Mouse (Mus musculus) liver, postnatal 0 days (tissue): ENCODE measurements around the gene Traip. TPM values are rescaled to one million over a fixed set of nuclear protein-coding genes. Genes with fewer than 3 reads are reported as not detected.

ENCODE experiments used
- ATAC-seq: fragments of 200-750 bp; cut with Nextera tagmentation; 2 replicates; pipeline ENCODE4 v1.8.0; 2017; ENCODE audit warnings: mild to moderate bottlenecking, moderate library complexity
- DNase-seq: peaks from one replicate; pipeline ENCODE4 v3.0.0-alpha.2; 2016
- H3K27ac ChIP-seq: fragments of 300-500 bp; sonication (generic); 2 replicates; pipeline ENCODE4 v1.5.1; 2014; ENCODE audit warnings: antibody characterized with exemption, moderate library complexity, mild to moderate bottlenecking, low read depth
- H3K27me3 ChIP-seq: fragments of 300-500 bp; sonication (generic); 2 replicates; pipeline ENCODE4 v1.6.1; 2014; ENCODE audit warnings: low read length, control low read depth, mixed read lengths; ENCODE audit not compliant: insufficient read depth
- H3K36me3 ChIP-seq: fragments of 300-500 bp; sonication (generic); replicated peaks from 2 replicates; pipeline ENCODE4 v1.6.1; 2014; ENCODE audit warnings: mild to moderate bottlenecking, control low read depth, low read length, moderate library complexity, mixed read lengths; ENCODE audit not compliant: insufficient read depth
- H3K4me1 ChIP-seq: fragments of 300-500 bp; sonication (generic); 2 replicates; pipeline ENCODE4 v1.6.1; 2014; ENCODE audit warnings: antibody characterized with exemption, mild to moderate bottlenecking, control low read depth; ENCODE audit not compliant: insufficient read depth
- H3K4me2 ChIP-seq: fragments of 300-500 bp; sonication (generic); 2 replicates; pipeline ENCODE4 v1.6.1; 2014; ENCODE audit warnings: low read depth, mild to moderate bottlenecking, low read length, moderate library complexity, mixed read lengths
- H3K4me3 ChIP-seq: fragments of 300-500 bp; sonication (generic); 2 replicates; pipeline ENCODE4 v1.5.1; 2014; ENCODE audit warnings: low read depth, low read length
- H3K9ac ChIP-seq: fragments of 300-500 bp; sonication (generic); replicated peaks from 2 replicates; pipeline ENCODE4 v1.6.1; 2014; ENCODE audit warnings: mild to moderate bottlenecking, moderate library complexity
- H3K9me3 ChIP-seq: fragments of 300-500 bp; sonication (generic); 2 replicates; pipeline ENCODE4 v1.6.1; 2016; ENCODE audit warnings: mild to moderate bottlenecking, control low read depth, low read length, mixed read lengths
- CTCF ChIP-seq: sonication (generic); IDR thresholded peaks from 2 replicates; pipeline ENCODE4 v1.5.1; 2016; ENCODE audit warnings: antibody characterized with exemption, low read depth
- EP300 ChIP-seq: IDR thresholded peaks from 2 replicates; pipeline ENCODE4 v1.6.1; 2016; ENCODE audit warnings: antibody characterized with exemption, low read depth, mild to moderate bottlenecking
- WGBS: fragments of 180-500 bp; shearing (Covaris S2); extraction: QIAGEN DNeasy Blood & Tissue Kit; methylation state at CpG from one replicate; pipeline ENCODE4 v1.1.7; 2014; ENCODE audit not compliant: insufficient replicate concordance; 5-methylcytosine and 5-hydroxymethylcytosine counted together
- polyA plus RNA-seq: library from polyadenylated mRNA; unstranded; fragments of >200 nt; fragmentation: Nextera tagmentation; extraction: Ambion mirVana; gene quantifications from 2 replicates; pipeline ENCODE4 v1.2.1, GENCODE M21; 2015

Gene Traip
- polyA plus RNA-seq, 1 experiment from 2014 or later = 6.5 TPM

DNA sequence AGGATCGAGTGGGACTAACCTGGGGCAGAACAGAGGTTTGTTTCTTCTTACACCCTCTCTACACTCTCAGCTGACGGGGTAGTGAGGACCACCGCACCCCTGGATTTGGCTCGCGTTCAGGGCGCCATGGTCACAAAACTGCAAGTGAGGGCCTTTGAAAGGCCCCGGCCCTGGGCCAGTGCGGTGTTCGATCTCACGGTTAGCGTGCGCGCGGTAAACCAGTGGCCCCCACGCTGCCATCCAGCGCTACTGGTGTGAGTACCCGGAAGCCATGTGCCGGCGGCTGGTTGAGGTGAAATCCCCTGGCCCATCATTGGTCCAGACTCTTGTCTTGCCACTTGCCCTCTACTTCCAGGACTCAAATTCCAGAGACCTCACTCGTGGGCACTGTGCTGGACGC lies 45.6 kb downstream of the Traip start:
- H3K4me1 ChIP-seq = no peaks in the 10 kb centered on the region
- 89% methylated on average over 21 of the region's 21 CpGs for WGBS
- no peak overlapping the region for H3K9ac ChIP-seq
- H3K4me2 ChIP-seq = no peak overlapping the region
- H3K9me3 ChIP-seq = no peaks in the 10 kb centered on the region
- H3K36me3 ChIP-seq = no peaks in the 10 kb centered on the region
- no peak overlapping the region for H3K27ac ChIP-seq
- no peak overlapping the region for H3K4me3 ChIP-seq
- no peak for DNase-seq
- H3K27me3 ChIP-seq = no peaks in the 10 kb centered on the region
- ATAC-seq = no peak
- TF ChIP-seq EP300 (no peak), CTCF (no peak)

DNA sequence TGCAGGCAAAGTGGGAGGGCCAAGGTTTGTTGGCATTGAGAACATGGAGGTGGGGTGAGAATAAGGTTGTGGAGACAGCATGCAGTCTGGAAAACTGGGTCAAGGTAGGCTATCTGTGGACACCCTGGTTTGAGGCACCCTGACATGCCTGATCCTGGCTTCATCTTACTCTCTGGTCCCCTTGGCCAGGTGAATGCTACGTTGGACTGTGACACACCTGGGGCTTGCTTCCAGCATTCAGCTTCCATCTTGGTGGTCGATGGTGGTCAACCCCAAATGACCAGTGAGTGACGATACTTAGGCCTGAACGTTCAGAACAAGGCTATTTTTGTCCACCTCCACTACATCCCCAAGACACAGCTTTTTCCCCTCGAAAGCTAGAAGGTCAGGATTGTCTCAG lies 46.1 kb downstream of the Traip start, which contains the start of gene Gm20662:
Gene Gm20662 (plus strand): TSS at position 301 of the 400 bp plus-strand sequence.
- 81% methylated on average over 5 of the region's 5 CpGs for WGBS
- DNase-seq (no peak), ATAC-seq (no peak)
- H3K27me3 ChIP-seq = no peaks in the 10 kb centered on the region
- no peaks in the 10 kb centered on the region for H3K4me1 ChIP-seq
- H3K27ac ChIP-seq = no peak within 1 kb of the TSS
- H3K9ac ChIP-seq = no peak within 1 kb of the TSS
- H3K36me3 ChIP-seq = no peaks in the 10 kb centered on the region
- H3K4me2 ChIP-seq = no peak within 1 kb of the TSS
- no peaks in the 10 kb centered on the region for H3K9me3 ChIP-seq
- H3K4me3 ChIP-seq = no peak within 1 kb of the TSS
- TF ChIP-seq EP300 = no peak
- TF ChIP-seq CTCF = no peak

GRCm38 (mm10) chr9:108001922-108002770 lies 52.2 kb downstream of the Traip start, which contains the start of gene Ip6k1:
TSS of gene Ip6k1 (plus strand) at chr9:108002501.
- Histone ChIP-seq H3K4me3 (peak within 1 kb of the TSS; percentile 94), H3K27me3 (no peaks in the 10 kb centered on the region), H3K4me2 (peak within 1 kb of the TSS; percentile 88), H3K9ac (peak within 1 kb of the TSS; percentile 99), H3K27ac (peak within 1 kb of the TSS; percentile 98), H3K9me3 (no peaks in the 10 kb centered on the region), H3K36me3 (0 out of 2 replicates have a peak, but pooled peaks cover 3% of the 10 kb centered on the region), H3K4me1 (peaks cover 25% of the 10 kb centered on the region)
- ATAC-seq = peak; percentile 97
- WGBS = under 1% methylated on average over 51 of the region's 51 CpGs
- DNase-seq = peak; percentile 100
- TF ChIP-seq EP300 (no peak), CTCF (no peak)

DNA sequence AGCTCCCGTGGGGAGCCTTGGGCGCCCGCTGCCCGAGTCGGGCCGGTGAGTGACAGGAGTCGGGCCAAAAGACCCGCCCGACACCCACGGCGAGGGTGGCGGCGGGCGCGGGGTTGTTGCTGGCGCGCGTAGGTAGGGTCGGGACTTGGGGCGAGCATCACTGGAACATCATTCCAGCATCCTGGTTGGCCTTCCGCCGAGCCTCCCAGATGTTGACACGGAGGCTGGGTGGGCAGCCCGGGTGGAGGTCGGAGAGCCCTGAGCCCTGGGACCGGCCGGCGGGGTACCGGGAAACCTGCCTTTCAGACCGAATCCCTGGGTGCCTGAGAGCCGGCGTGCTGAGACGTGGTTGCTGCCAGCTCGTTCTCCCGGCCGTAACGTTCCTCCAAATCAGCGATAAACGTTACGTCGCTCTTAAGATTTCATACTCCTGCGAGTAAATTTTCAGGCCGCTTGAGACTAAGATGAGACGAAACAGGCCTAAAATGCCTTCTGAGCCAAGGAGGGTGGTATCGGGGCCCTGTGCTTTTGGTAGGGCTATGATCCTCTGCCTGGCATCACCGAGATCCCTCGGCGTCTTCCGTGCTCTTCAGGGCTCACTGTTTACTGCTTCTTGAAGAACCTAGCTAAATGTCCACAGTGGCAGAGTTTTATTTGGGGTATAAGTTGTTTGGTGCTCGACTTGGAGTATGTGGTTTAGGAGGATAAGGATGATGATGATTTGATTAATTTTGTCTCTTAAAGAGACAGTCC lies 53.0 kb downstream of the Traip start:
- peak overlapping the region; percentile 94 for H3K4me3 ChIP-seq
- H3K27ac ChIP-seq = peak overlapping the region; percentile 98
- under 1% methylated on average over 49 of the region's 50 CpGs for WGBS
- ATAC-seq = peak; percentile 49
- H3K4me2 ChIP-seq = peak overlapping the region; percentile 88
- H3K36me3 ChIP-seq = 0 out of 2 replicates have a peak, but pooled peaks cover 3% of the 10 kb centered on the region
- H3K4me1 ChIP-seq = peaks cover 26% of the 10 kb centered on the region
- TF ChIP-seq EP300 (no peak), CTCF (no peak)
- H3K9me3 ChIP-seq = no peaks in the 10 kb centered on the region
- H3K27me3 ChIP-seq = no peaks in the 10 kb centered on the region
- DNase-seq = no peak
- peak overlapping the region; percentile 99 for H3K9ac ChIP-seq

DNA sequence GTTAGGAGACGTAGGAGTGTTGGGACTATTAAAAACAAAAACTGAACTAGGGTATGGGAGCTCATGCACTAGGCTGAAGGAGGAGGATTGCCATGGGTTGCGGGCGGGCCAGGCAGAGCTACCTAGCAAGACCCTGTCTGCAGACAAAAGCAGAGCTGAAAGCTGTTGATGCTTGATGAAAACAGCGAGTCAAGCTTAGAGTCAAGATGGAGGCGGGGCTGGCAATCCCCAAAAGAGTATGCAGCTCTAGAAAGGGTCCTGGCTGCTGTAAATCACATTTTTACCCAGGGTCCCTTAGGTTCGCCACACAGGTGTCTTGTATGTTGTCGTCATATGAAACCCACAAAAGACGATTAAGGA lies 53.6 kb downstream of the Traip start:
- H3K27ac ChIP-seq = peak overlapping the region; percentile 98
- DNase-seq = peak; percentile 37

GRCm38 (mm10) chr9:108008041-108008440 lies 58.1 kb downstream of the Traip start:
- Histone ChIP-seq H3K4me3 (no peak overlapping the region), H3K36me3 (peaks cover 17% of the 10 kb centered on the region), H3K4me2 (no peak overlapping the region), H3K27me3 (no peaks in the 10 kb centered on the region), H3K27ac (0 out of 2 replicates have a peak overlapping the region, but pooled peaks have one; percentile 22), H3K9me3 (no peaks in the 10 kb centered on the region), H3K9ac (no peak overlapping the region), H3K4me1 (peaks cover 25% of the 10 kb centered on the region)
- ATAC-seq = no peak
- TF ChIP-seq CTCF (no peak), EP300 (no peak)
- WGBS = 71% methylated on average over 5 of the region's 5 CpGs
- no peak for DNase-seq

More for the DNA sequence above, 53.6 kb downstream of the Traip start:
- no peak for ATAC-seq
- Histone ChIP-seq H3K4me2 (peak overlapping the region; percentile 88), H3K4me1 (peaks cover 29% of the 10 kb centered on the region), H3K9me3 (no peaks in the 10 kb centered on the region), H3K27me3 (no peaks in the 10 kb centered on the region), H3K36me3 (0 out of 2 replicates have a peak, but pooled peaks cover 7% of the 10 kb centered on the region), H3K4me3 (peak overlapping the region; percentile 94), H3K9ac (peak overlapping the region; percentile 99)
- WGBS = 26% methylated on average over 8 of the region's 8 CpGs
- no peak for TF ChIP-seq EP300
- TF ChIP-seq CTCF = no peak
